Mouse (Mus musculus): ENCODE measurements around the gene Hoxa13. TPM values are rescaled to one million over a fixed set of nuclear protein-coding genes. Genes with fewer than 3 reads are reported as not detected.

Hoxa13 gene
- polyA plus RNA-seq, 1 experiment from 2014 or later: 12.4 TPM

DNA sequence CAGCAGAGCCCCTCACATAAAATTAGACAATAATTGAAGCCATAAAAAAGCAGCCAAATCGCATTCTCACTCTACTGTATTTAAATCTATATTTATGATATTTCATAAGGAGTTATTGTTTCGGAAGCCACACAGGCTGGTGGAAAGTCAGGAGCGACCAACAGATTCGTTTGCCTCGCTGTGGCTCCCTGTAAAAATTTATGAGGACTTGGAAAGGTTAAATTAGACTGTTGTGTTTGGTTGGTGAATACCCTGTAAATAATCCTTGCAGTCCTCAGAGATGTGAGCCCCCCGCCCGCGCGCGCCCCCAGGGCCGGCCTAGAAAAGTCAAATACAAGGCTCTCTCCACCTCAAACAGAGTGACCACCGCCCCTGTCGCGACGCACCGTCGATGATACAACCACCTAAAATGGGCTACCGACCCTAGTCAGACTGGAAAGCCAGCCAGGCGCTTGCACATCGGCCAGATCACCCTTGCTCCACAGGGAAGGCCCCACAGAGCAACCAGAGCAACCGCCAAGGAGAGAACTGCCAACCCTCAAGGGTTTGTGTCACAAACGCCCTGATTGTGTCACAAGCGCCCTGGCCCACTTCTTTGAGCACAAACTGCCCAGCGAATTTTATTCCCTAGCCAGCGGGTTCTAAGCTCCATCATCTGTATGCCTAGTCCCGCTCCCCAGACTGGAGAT lies 34.0 kb downstream of the Hoxa13 start:
- no peak for ATAC-seq
- DNase-seq (ENCODE audit: low read depth, low spot score): no peak
- H3K27me3 ChIP-seq: no peaks in the 10 kb centered on the region
- ChIA-PET POLR2A (interaction anchor here (1.3 to 37.4 kb wide), 4 partner anchors 8 to 49 kb away, joined by 5 to 778 read pairs (median 266); partner anchors contain the start of genes 5730596B20Rik, Gm28308, Hoxa10 and Hoxa11), CTCF (interaction anchor here (1.0 to 1.7 kb wide), 5 partner anchors 8 to 236 kb away, joined by 3 to 8 read pairs (median 5); partner anchors contain the start of gene Hoxa10)
- in situ Hi-C loops (cut with MboI; ENCODE audit: low pct_unique_long_range_greater_than_20kb): loop anchor here (10.0 to 25.0 kb wide), 4 partner anchors 52 to 1239 kb away; partner anchors contain the start of gene 5730596B20Rik
- TF ChIP-seq CTCF (IDR thresholded peaks at IDR 0.05): no peak

DNA sequence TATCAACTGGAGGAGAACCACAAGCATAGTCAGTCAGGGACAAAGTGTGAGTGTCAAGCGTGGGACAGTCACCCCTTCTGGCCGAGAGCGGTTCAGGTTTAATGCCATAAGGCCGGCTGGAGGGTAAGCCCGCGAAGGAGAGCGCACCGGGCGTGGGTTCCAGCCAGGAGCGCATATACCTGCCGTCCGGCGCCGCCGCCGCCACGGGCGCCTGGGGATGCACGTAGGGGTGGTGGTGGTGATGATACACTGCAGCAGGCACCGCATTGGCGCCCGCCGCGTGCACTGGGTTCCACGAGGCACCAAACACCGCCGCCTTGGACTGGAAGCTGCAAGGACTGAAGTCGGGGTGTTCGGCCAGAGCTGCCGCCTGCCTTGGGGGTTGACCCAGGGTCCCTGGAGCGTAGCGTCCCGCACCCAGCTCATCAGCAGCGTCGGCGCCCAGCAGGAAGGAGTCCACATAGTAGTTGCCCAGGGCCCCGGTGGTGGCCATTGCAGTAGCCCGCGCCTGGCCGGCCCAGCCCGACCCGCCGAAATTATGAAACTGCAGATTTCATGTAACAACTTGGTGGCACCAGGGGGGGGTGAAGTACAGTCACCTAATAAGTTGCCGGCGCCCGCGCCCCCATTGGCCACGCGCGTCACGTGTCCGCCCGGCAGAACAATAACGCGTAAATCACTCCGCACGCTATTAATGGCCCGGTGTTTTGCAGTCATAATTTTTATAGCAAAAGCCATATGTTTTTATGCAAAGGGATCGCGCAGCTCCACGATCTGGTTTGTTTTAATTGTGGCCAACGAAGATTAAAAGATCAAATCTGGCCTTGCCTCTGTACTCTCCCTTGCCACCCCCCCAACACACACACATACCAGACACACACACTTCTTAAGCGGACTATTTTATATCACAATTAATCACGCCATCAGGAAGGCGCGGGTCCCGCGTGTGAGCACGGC lies 34.8 kb downstream of the Hoxa13 start:
- no peaks in the 10 kb centered on the region for H3K27me3 ChIP-seq
- CTCF ChIA-PET: interaction anchor here (0.7 kb wide), 1 partner anchor 34 kb away, joined by 3 read pairs; the partner anchor contains the start of gene Hoxa4
- POLR2A ChIA-PET: interaction anchor here (0.9 to 37.4 kb wide), 4 partner anchors 13 to 228 kb away, joined by 3 to 778 read pairs (median 266); partner anchors contain the start of genes 5730596B20Rik, Gm28308, Hoxa10 and Hoxa11
- DNase-seq (ENCODE audit: low read depth, low spot score) (no peak), ATAC-seq (peak; percentile 20)
- in situ Hi-C loops (cut with MboI; ENCODE audit: low pct_unique_long_range_greater_than_20kb): loop anchor here (10.0 to 25.0 kb wide), 4 partner anchors 51 to 1239 kb away; partner anchors contain the start of gene 5730596B20Rik
- no peak for TF ChIP-seq CTCF (IDR thresholded peaks at IDR 0.05)

DNA sequence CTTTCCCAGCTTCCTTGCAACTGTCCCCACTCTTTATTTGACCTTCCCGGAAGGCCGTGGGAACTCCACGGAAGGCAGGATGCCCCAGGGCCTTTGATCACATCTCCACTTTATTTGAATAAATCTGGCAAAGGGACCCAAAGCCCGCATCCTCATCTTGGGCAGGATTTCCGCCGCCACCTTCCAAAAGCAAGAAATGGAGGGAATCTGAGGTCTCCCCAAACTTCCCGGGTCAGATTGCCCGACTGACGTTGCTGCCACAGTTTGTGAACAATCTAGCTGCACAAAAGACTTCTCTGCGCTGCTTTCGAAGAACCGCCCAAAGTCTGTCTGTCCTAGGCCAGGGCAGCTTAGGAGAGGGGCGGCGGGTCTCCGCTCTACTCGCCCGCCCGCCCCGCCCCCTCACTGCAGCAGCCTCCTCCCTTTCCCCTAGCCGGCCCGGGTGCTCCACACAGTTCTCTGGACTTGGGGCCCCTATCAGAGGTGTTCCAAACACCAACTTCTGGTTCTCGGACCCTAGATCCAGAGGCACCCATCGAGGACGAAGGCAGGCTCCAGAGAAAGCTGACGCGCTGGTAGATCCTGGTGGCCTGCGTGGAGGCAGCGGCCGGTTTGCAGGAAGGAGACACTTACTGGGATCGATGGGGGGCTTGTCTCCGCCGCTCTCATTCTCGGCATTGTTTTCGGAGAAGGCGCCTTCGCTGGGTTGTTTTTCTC lies 35.6 kb downstream of the Hoxa13 start:
- POLR2A ChIA-PET: interaction anchor here (0.6 to 37.4 kb wide), 6 partner anchors 13 to 227 kb away, joined by 3 to 778 read pairs (median 81); partner anchors contain the start of genes 5730596B20Rik, Gm28308, Hoxa10 and Hoxa11
- ATAC-seq: no peak
- no peak for DNase-seq (ENCODE audit: low read depth, low spot score)
- in situ Hi-C loops (cut with MboI; ENCODE audit: low pct_unique_long_range_greater_than_20kb): loop anchor here (5.0 to 25.0 kb wide), 7 partner anchors 50 to 1238 kb away; partner anchors contain the start of genes 5730596B20Rik and Cbx3
- H3K27me3 ChIP-seq: no peaks in the 10 kb centered on the region
- no peak for TF ChIP-seq CTCF (IDR thresholded peaks at IDR 0.05)
- CTCF ChIA-PET: interaction anchor here (0.7 to 3.7 kb wide), 5 partner anchors 11 to 1024 kb away, joined by 3 to 21 read pairs (median 5); partner anchors contain the start of genes Gm28308, Hoxa3 and Hoxa4

DNA sequence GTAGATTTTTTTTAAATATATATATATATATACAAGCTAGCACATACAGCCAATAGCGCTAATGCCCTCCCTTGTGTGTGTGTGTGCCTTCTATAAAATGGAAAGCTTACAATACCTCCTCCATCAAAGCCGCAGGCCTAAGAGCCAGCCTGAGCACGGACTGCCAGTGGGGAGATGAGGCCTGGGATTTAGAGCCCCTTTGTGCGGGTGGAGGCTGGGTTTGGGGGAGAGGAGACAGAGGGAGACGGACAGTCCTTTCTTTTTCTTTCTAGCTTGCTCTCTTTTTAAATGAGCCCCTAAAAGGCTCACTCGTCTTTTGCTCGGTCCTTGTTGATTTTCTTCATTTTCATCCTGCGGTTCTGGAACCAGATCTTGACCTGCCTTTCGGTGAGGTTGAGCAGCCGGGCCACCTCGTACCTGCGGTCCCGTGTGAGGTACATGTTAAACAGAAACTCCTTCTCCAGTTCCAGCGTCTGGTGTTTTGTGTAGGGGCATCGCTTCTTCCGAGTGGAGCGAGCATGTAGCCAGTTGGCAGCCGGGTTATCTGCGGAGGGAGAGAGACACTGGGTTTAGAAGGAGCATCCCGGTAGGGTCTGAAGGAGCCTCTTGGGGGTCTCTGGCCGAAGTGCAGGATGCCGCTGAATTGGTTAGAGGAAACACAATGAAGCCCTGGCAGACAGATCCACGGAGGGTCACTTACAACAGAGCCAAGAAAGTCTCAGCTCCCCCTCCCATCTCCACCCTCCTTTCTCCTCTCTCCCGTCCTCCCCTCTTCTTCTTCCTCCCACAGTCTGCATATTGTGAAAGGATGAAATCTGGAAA lies 36.5 kb downstream of the Hoxa13 start:
- POLR2A ChIA-PET: interaction anchor here (0.6 to 37.4 kb wide), 5 partner anchors 12 to 123 kb away, joined by 5 to 778 read pairs (median 153); partner anchors contain the start of genes 5730596B20Rik, Gm28308, Hoxa10 and Hoxa11
- no peaks in the 10 kb centered on the region for H3K27me3 ChIP-seq
- in situ Hi-C loops (cut with MboI; ENCODE audit: low pct_unique_long_range_greater_than_20kb): loop anchor here (5.0 to 25.0 kb wide), 6 partner anchors 49 to 1049 kb away; partner anchors contain the start of genes 5730596B20Rik and Cbx3
- CTCF ChIA-PET: interaction anchor here (0.7 to 3.7 kb wide), 11 partner anchors 9 to 1023 kb away, joined by 3 to 21 read pairs (median 5); partner anchors contain the start of genes 5730596B20Rik, Gm28308, Hoxa3 and Hoxa5
- no peak for TF ChIP-seq CTCF (IDR thresholded peaks at IDR 0.05)
- ATAC-seq: no peak
- no peak for DNase-seq (ENCODE audit: low read depth, low spot score)

DNA sequence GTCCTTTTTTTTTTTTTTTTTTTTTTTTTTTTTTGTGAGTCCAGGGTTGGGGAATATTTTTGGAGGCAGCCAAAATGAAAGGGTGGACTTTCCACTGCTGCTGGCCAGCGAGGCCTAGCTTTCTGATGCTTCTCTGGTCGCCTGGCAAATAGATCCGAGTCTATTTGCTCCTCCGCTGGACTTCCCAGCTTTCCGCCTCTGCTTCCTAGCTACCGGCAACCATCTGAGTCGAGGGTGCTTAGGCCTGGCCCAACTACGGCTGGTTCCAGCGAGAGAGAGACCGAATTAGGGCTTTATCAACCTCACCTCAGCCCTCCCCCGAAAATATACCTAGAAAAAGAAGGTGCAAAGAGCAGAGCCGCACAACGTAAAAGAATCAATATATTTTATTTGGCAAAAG lies 38.0 kb downstream of the Hoxa13 start:
- POLR2A ChIA-PET: interaction anchor here (1.1 to 37.4 kb wide), 5 partner anchors 11 to 232 kb away, joined by 3 to 778 read pairs (median 153); partner anchors contain the start of genes 5730596B20Rik, Gm28308, Hoxa10 and Hoxa11
- ATAC-seq (no peak), DNase-seq (ENCODE audit: low read depth, low spot score) (no peak)
- in situ Hi-C loops (cut with MboI; ENCODE audit: low pct_unique_long_range_greater_than_20kb): loop anchor here (5.0 to 25.0 kb wide), 6 partner anchors 48 to 1048 kb away; partner anchors contain the start of genes 5730596B20Rik and Cbx3
- TF ChIP-seq CTCF (IDR thresholded peaks at IDR 0.05): no peak
- H3K27me3 ChIP-seq: no peaks in the 10 kb centered on the region
- CTCF ChIA-PET: interaction anchor here (0.6 to 5.0 kb wide), 11 partner anchors 8 to 346 kb away, joined by 3 to 21 read pairs (median 5); partner anchors contain the start of genes Gm28308, Hoxa11, Hoxa3 and Hoxa9

DNA sequence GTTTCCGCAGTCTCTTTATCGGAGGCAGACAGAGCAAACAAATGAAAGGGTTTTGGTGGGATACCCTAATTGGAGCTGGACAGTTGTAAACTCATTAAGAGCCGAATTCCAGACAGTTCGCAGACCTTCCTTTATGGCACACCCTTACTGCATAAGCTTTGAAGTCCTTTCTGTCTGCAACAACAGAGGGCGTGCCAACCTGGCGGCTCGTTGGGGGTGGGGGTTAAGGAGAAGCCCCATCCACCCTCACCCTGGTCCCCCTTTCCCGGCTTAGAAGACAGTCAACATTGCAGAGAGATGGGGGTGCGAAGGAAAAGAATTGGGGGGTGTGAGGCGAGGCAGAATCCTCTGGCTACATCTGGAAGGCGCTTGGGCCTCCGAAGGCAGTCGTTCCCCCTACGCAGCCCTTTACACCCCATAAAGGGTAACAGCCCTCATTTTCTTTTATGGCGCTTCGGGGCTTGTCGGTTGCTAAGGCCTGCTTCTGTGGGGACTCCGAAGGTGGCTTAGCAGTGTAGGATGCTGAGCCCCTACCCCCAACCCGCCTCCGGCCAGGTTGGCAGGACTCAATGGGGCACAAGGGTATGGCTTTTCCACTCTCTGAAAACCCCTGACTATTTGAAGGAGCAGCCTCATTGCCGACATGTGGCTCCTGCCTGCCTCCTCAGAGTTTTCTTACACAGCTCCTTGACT lies 38.5 kb downstream of the Hoxa13 start:
- no peaks in the 10 kb centered on the region for H3K27me3 ChIP-seq
- POLR2A ChIA-PET: interaction anchor here (1.1 to 37.4 kb wide), 7 partner anchors 10 to 231 kb away, joined by 3 to 778 read pairs (median 4); partner anchors contain the start of genes 5730596B20Rik, Gm28308, Hoxa10 and Hoxa11
- ATAC-seq (peak; percentile 41), DNase-seq (ENCODE audit: low read depth, low spot score) (no peak)
- in situ Hi-C loops (cut with MboI; ENCODE audit: low pct_unique_long_range_greater_than_20kb): loop anchor here (5.0 to 25.0 kb wide), 6 partner anchors 47 to 1047 kb away; partner anchors contain the start of genes 5730596B20Rik and Cbx3
- CTCF ChIA-PET: interaction anchor here (0.6 to 5.0 kb wide), 17 partner anchors 8 to 1015 kb away, joined by 3 to 21 read pairs (median 5); partner anchors contain the start of genes Gm28308, Hoxa10, Hoxa11 and Hoxa3
- TF ChIP-seq CTCF (IDR thresholded peaks at IDR 0.05): no peak

DNA sequence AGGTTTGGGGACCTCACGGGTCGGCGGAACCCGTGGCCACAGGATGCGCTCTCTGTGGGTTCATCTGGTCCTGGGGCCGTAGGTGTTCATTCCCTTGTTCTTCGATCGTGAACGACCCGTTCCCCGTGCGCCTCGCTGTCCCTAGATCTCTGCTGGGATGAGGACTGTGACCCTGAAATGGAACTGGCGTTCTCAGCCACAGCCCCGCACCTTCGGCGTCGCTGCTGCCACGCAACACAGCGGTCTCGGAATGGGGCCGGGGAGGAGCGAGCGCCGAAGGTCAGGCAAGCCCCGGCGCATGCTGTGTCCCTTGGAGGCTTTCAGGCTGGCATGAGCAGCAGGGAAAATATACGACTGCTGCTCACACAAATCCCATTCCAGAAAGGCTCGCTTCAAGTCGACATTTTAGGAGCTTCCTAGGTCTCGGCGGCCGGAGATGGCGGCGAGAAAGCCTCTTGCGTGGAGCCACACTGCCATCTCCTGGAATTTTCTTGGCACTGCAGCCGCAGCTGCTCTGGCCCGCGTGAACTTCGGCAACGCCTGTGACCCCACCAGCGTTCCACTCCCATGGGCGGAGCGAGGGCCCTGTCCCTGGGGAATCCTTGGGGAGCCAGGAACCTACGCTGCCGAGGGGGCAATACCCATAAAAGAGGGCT lies 39.2 kb downstream of the Hoxa13 start, which contains the start of gene Hoxa7:
Hoxa7 (minus strand) TSS at position 518 of the 656 bp plus-strand sequence.
- DNase-seq (ENCODE audit: low read depth, low spot score) (peak; percentile 91), ATAC-seq (peak; percentile 57)
- ChIA-PET POLR2A (interaction anchor here (1.4 to 37.4 kb wide), 5 partner anchors 9 to 220 kb away, joined by 3 to 778 read pairs (median 153); partner anchors contain the start of genes 5730596B20Rik, Gm28308, Hoxa10 and Hoxa11), CTCF (interaction anchor here (0.8 to 5.0 kb wide), 16 partner anchors 7 to 1015 kb away, joined by 3 to 21 read pairs (median 5); partner anchors contain the start of genes Gm28308, Hoxa10, Hoxa3 and Hoxa9)
- in situ Hi-C loops (cut with MboI; ENCODE audit: low pct_unique_long_range_greater_than_20kb): loop anchor here (5.0 to 25.0 kb wide), 6 partner anchors 47 to 1047 kb away; partner anchors contain the start of genes 5730596B20Rik and Cbx3
- H3K27me3 ChIP-seq: no peaks in the 10 kb centered on the region
- no peak for TF ChIP-seq CTCF (IDR thresholded peaks at IDR 0.05)
